Mouse (Mus musculus) liver, embryonic 14.5 days (tissue): ENCODE results near the gene Slc6a17. TPM values are rescaled to one million over a fixed set of nuclear protein-coding genes. Genes with fewer than 3 reads are reported as not detected.

Experiments
- ATAC-seq: fragments of 200-750 bp; cut with Nextera tagmentation; 2 replicates; pipeline ENCODE4 v1.8.0; 2017; ENCODE audit warnings: moderate number of reproducible peaks, mild to moderate bottlenecking, moderate library complexity; ENCODE audit not compliant: insufficient read depth
- DNase-seq, 3 experiments: peaks; one replicate each; pipeline ENCODE4 v3.0.0-alpha.2; 2012 to 2013; ENCODE audit warnings: low read depth in 3 of 3, low spot score in 3 of 3
- H3K27ac ChIP-seq: fragments of 300-500 bp; sonication (generic); 2 replicates; pipeline ENCODE4 v1.5.1; 2014; ENCODE audit warnings: moderate library complexity, mild to moderate bottlenecking, control low read depth, inconsistent platforms
- H3K27me3 ChIP-seq: fragments of 300-500 bp; sonication (generic); 2 replicates; pipeline ENCODE4 v1.6.1; 2014; ENCODE audit warnings: mild to moderate bottlenecking, low read length, moderate library complexity; ENCODE audit not compliant: control insufficient read depth, insufficient read depth
- H3K36me3 ChIP-seq: fragments of 300-500 bp; sonication (generic); replicated peaks from 2 replicates; pipeline ENCODE4 v1.6.1; 2014; ENCODE audit warnings: low read depth; ENCODE audit not compliant: control insufficient read depth, insufficient read depth
- H3K4me1 ChIP-seq, 2 experiments: fragments of 200-500 bp in 1 of 2; fragments of 300-500 bp in 1 of 2; sonication (generic) in 1 of 2; replicated peaks; 2 replicates each; pipeline ENCODE4 v1.6.1; 2012 to 2014; ENCODE audit warnings: antibody characterized with exemption in 1 of 2, inconsistent platforms in 1 of 2, low read length in 1 of 2; ENCODE audit not compliant: control insufficient read depth in 2 of 2, insufficient read depth in 2 of 2
- H3K4me2 ChIP-seq: fragments of 300-500 bp; sonication (generic); 2 replicates; pipeline ENCODE4 v1.6.1; 2014; ENCODE audit warnings: low read depth, mild to moderate bottlenecking, control low read depth, moderate library complexity
- H3K4me3 ChIP-seq, 2 experiments: fragments of 200-500 bp in 1 of 2; fragments of 300-500 bp in 1 of 2; sonication (generic) in 1 of 2; 2 replicates each; pipeline ENCODE4 v1.5.1; 2012 to 2014; ENCODE audit warnings: low read depth in 2 of 2, low read length in 2 of 2, mild to moderate bottlenecking in 2 of 2, control low read depth in 1 of 2, inconsistent platforms in 1 of 2, moderate library complexity in 1 of 2; ENCODE audit not compliant: insufficient read depth in 1 of 2
- H3K9ac ChIP-seq: fragments of 300-500 bp; sonication (generic); replicated peaks from 2 replicates; pipeline ENCODE4 v1.6.1; 2014; ENCODE audit warnings: mild to moderate bottlenecking, control low read depth, moderate library complexity
- H3K9me3 ChIP-seq: fragments of 300-500 bp; sonication (generic); 2 replicates; pipeline ENCODE4 v1.6.1; 2016; ENCODE audit warnings: low read length, mixed read lengths; ENCODE audit not compliant: control insufficient read depth
- CTCF ChIP-seq: IDR thresholded peaks from 2 replicates; pipeline ENCODE4 v1.5.1; 2016; ENCODE audit warnings: antibody characterized with exemption, low read depth, control low read depth
- EP300 ChIP-seq: IDR thresholded peaks from 2 replicates; pipeline ENCODE4 v1.6.1; 2016; ENCODE audit warnings: antibody characterized with exemption, low read depth
- WGBS: fragments of 180-500 bp; shearing (Covaris S2); extraction: QIAGEN DNeasy Blood & Tissue Kit; methylation state at CpG from one replicate; pipeline ENCODE4 v1.1.7; 2014; ENCODE audit not compliant: insufficient replicate concordance; 5-methylcytosine and 5-hydroxymethylcytosine counted together
- polyA plus RNA-seq, 2 experiments: library from polyadenylated mRNA; depleted of rRNA in 1 of 2; stranded (reverse) in 1 of 2; unstranded in 1 of 2; fragments of >200 nt; fragmentation: Nextera tagmentation in 1 of 2; extraction: Ambion mirVana in 1 of 2; gene quantifications; 2 replicates each; pipeline versions ENCODE4 v1.2.1 to v1.2.3; 2012 to 2014

Slc6a17 gene
- polyA plus RNA-seq, 2 experiments = 0.11 to 0.15 TPM

- no peaks in the 10 kb centered on the region for H3K4me1 ChIP-seq
- ATAC-seq (no peak), DNase-seq (no peak)
- peak within 1 kb of the TSS; percentile 31; the same call in 1 of the 2 replicates for H3K4me2 ChIP-seq
- H3K4me3 ChIP-seq = peak within 1 kb of the TSS in 1 of 2 experiments; percentile 14; a peak in 1 of 4 replicates
- TF ChIP-seq EP300 (no peak), CTCF (no peak)
- no peak within 1 kb of the TSS for H3K9ac ChIP-seq
- 1% methylated on average over 68 of the region's 68 CpGs for WGBS
- peaks cover 63% of the 10 kb centered on the region for H3K27me3 ChIP-seq
- no peak within 1 kb of the TSS for H3K27ac ChIP-seq
- H3K9me3 ChIP-seq = no peaks in the 10 kb centered on the region
- H3K36me3 ChIP-seq = no peaks in the 10 kb centered on the region
Measured at GRCm38 (mm10) chr3:107459196-107459772, 58.5 kb downstream of the Slc6a17 start, which contains the start of gene Kcnc4. TSS of gene Kcnc4 (minus strand) at chr3:107459552.

GRCm38 (mm10) chr3:107458528-107459195, 59.2 kb downstream of the Slc6a17 start:
- H3K4me3 ChIP-seq = no peak overlapping the region
- no peak for DNase-seq
- 1% methylated on average over 49 of the region's 51 CpGs for WGBS
- H3K9ac ChIP-seq = no peak overlapping the region
- H3K27ac ChIP-seq = no peak overlapping the region
- H3K4me2 ChIP-seq = peak overlapping the region; percentile 31; the same call in 1 of the 2 replicates
- H3K36me3 ChIP-seq = no peaks in the 10 kb centered on the region
- H3K4me1 ChIP-seq = no peaks in the 10 kb centered on the region
- ATAC-seq = no peak
- TF ChIP-seq EP300 (no peak), CTCF (no peak)
- H3K27me3 ChIP-seq = peaks cover 63% of the 10 kb centered on the region
- H3K9me3 ChIP-seq = no peaks in the 10 kb centered on the region

GRCm38 (mm10) chr3:107458104-107458503, 59.7 kb downstream of the Slc6a17 start:
- Histone ChIP-seq H3K27me3 (peaks cover 63% of the 10 kb centered on the region), H3K4me2 (no peak overlapping the region), H3K36me3 (no peaks in the 10 kb centered on the region), H3K27ac (no peak overlapping the region), H3K9me3 (no peaks in the 10 kb centered on the region), H3K4me1 (no peaks in the 10 kb centered on the region), H3K9ac (no peak overlapping the region), H3K4me3 (no peak overlapping the region)
- ATAC-seq (no peak), DNase-seq (no peak)
- TF ChIP-seq CTCF (no peak), EP300 (no peak)
- 2% methylated on average over 23 of the region's 23 CpGs for WGBS

GRCm38 (mm10) chr3:107454280-107454679, 63.5 kb downstream of the Slc6a17 start:
- H3K4me1 ChIP-seq = no peaks in the 10 kb centered on the region
- no peak overlapping the region for H3K4me3 ChIP-seq
- H3K27ac ChIP-seq = no peak overlapping the region
- H3K36me3 ChIP-seq = no peaks in the 10 kb centered on the region
- no peak for ATAC-seq
- H3K9ac ChIP-seq = no peak overlapping the region
- no peak for DNase-seq
- no peak overlapping the region for H3K4me2 ChIP-seq
- H3K27me3 ChIP-seq = peaks cover 34% of the 10 kb centered on the region
- WGBS = 53% methylated on average over 4 of the region's 4 CpGs
- no peaks in the 10 kb centered on the region for H3K9me3 ChIP-seq
- TF ChIP-seq CTCF = no peak

GRCm38 (mm10) chr3:107446822-107447221, 71.0 kb downstream of the Slc6a17 start:
- Histone ChIP-seq H3K4me3 (no peak overlapping the region), H3K4me1 (no peaks in the 10 kb centered on the region), H3K9me3 (no peaks in the 10 kb centered on the region), H3K27me3 (no peaks in the 10 kb centered on the region), H3K27ac (no peak overlapping the region), H3K4me2 (no peak overlapping the region), H3K36me3 (no peaks in the 10 kb centered on the region), H3K9ac (no peak overlapping the region)
- ATAC-seq (no peak), DNase-seq (no peak)
- 55% methylated on average over 3 of the region's 3 CpGs for WGBS
- no peak for TF ChIP-seq CTCF
- TF ChIP-seq EP300 = no peak
